20 mouse cellular contexts compared by ENCODE assay signal in genomic region chr2:96723395-96723794, GRCm38 (mm10).
DNase-seq lines count a peak whose midpoint lies in the region; ATAC-seq lines count a peak whose summit lies in the region.
"Had no signal": no experiment of that assay in that cellular context is flagged by ENCODE, and none has a peak within 500 bp of the region (broad histone marks: within the 10 kb centered on the region; RNA-seq: fewer than 3 reads in every experiment).

No protein-coding gene starts in this region.

- no peaks in the 10 kb centered on the region for H3K36me3 ChIP-seq in hindbrain, embryonic 13.5 days
- H3K36me3 ChIP-seq: embryonic facial prominence, embryonic 10.5 days; embryonic facial prominence, embryonic 12.5 days; forebrain, embryonic 15.5 days; G1E had no signal

- H3K9me3 ChIP-seq in hindbrain, embryonic 13.5 days: no peaks in the 10 kb centered on the region
- H3K9me3 ChIP-seq: embryonic facial prominence, embryonic 10.5 days; embryonic facial prominence, embryonic 12.5 days; forebrain, embryonic 13.5 days; forebrain, embryonic 15.5 days; G1E had no signal

- H3K4me1 ChIP-seq in hindbrain, embryonic 13.5 days (replicated peaks): no peaks in the 10 kb centered on the region
- H3K4me1 ChIP-seq: embryonic facial prominence, embryonic 10.5 days; embryonic facial prominence, embryonic 12.5 days; forebrain, embryonic 13.5 days; forebrain, embryonic 15.5 days had no signal

- H3K9ac ChIP-seq in hindbrain, embryonic 13.5 days: no peak overlapping the region
- H3K9ac ChIP-seq: embryonic facial prominence, embryonic 12.5 days; forebrain, embryonic 13.5 days; forebrain, embryonic 15.5 days; forebrain, postnatal 0 days had no signal

- no peak for DNase-seq in cerebellum, postnatal 4 days (ENCODE audit: low spot score in 2 of 2)
- DNase-seq in cerebellum, adult 9-10 months: peak; percentile 14
- no peak for DNase-seq in cerebellum, adult 11 months
- DNase-seq in cerebellum, adult 9-11 months: peak; percentile 17
- peak; percentile 8 to 13 for DNase-seq in cerebellum, postnatal 25 days
- DNase-seq in lung, postnatal 4 days: no peak
- DNase-seq: adrenal gland, adult 2 months; adrenal gland, postnatal 10 days; adrenal gland, postnatal 25 days; B cell, adult 2 months; forebrain, postnatal 0 days had no signal

- no peak overlapping the region for H3K4me2 ChIP-seq in hindbrain, embryonic 13.5 days
- H3K4me2 ChIP-seq: embryonic facial prominence, embryonic 12.5 days; forebrain, embryonic 13.5 days; forebrain, embryonic 15.5 days had no signal

- H3K27ac ChIP-seq in hindbrain, embryonic 13.5 days: no peak overlapping the region
- H3K27ac ChIP-seq: embryonic facial prominence, embryonic 10.5 days; embryonic facial prominence, embryonic 12.5 days; forebrain, embryonic 13.5 days; forebrain, embryonic 15.5 days had no signal

- no peak overlapping the region for H3K4me3 ChIP-seq in hindbrain, embryonic 13.5 days
- H3K4me3 ChIP-seq: embryonic facial prominence, embryonic 10.5 days; embryonic facial prominence, embryonic 12.5 days; forebrain, embryonic 13.5 days; forebrain, embryonic 15.5 days had no signal

- H3K27me3 ChIP-seq in hindbrain, embryonic 13.5 days: no peaks in the 10 kb centered on the region
- H3K27me3 ChIP-seq: CH12.LX; embryonic facial prominence, embryonic 12.5 days; forebrain, embryonic 13.5 days; forebrain, embryonic 15.5 days had no signal

- ATAC-seq in cerebellum, adult (ENCODE audit: insufficient number of reproducible peaks, low FRiP score, low TSS enrichment): peak; percentile 72
- ATAC-seq in hindbrain, embryonic 13.5 days (ENCODE audit: low FRiP score): no peak
- ATAC-seq: CD4-positive, CD25-positive, alpha-beta regulatory T cell, adult 4 months; forebrain, embryonic 13.5 days; forebrain, embryonic 15.5 days; forebrain, postnatal 0 days had no signal

Comparison
In these comparisons a context has a peak if more than half of its experiments do, and no peak if none do; other contexts are left out.
1. DNase-seq: peak in cerebellum, adult 9-10 months (single experiment), cerebellum, adult 9-11 months (single experiment) and cerebellum, postnatal 25 days (2 of 2); none in cerebellum, postnatal 4 days (0 of 2), cerebellum, adult 11 months (single experiment) and lung, postnatal 4 days (0 of 2).